Mouse (Mus musculus) ovary, adult 10 weeks (tissue): ENCODE data around the gene Tubb4a. TPM values are rescaled to one million over a fixed set of nuclear protein-coding genes. Genes with fewer than 3 reads are reported as not detected.

Source experiments
- polyA plus RNA-seq: library from polyadenylated mRNA; stranded (reverse); fragments of 350-450 nt; fragmentation: Illumina TruSeq; extraction: RNeasy Lipid Tissue Mini Kit (QIAGEN cat#74804); gene quantifications from one replicate; pipeline ENCODE4 v1.2.3, GENCODE M21; 2014

Tubb4a gene
- 0.66 TPM for polyA plus RNA-seq

GRCm38 (mm10) chr17:57087049-57087832 lies at the start of gene Tubb4a:
Tubb4a (minus strand) TSS chr17:57087782.

GRCm38 (mm10) chr17:57105181-57106034 lies 17.8 kb upstream of the Tubb4a start, which contains the start of gene Tnfsf9:
Tnfsf9 (plus strand) TSS chr17:57105325.

DNA sequence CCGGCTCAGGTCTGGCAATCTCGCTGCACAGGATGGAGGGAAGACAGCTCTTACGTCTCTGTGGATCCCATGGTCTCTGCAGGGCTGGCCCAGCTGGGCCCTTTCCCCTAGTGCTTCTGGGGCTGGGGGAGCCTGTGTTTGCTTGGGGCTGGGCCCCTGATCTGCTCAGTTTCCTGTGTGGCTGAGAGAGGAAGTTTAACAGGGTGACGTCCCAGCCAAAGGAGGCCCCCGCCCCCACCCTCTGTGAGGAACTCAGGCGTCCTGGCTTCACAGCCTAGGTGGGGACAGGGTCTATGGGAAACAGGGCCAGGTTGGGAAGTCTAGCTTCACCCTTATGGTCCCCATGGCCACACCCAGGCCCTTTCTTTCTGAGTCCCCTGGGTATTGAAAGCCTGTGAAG lies 9.2 kb downstream of the Tubb4a start, which contains the start of gene Dennd1c:
TSS of gene Dennd1c (minus strand) at position 179 of the 400 bp plus-strand sequence.

GRCm38 (mm10) chr17:57059486-57059977 lies 28.1 kb downstream of the Tubb4a start, which contains the start of gene Slc25a23:
Slc25a23 (minus strand) TSS chr17:57059863.

GRCm38 (mm10) chr17:57058891-57059485 lies 28.6 kb downstream of the Tubb4a start, which contains the start of gene Crb3:
Crb3 (plus strand) TSS chr17:57059105.

DNA sequence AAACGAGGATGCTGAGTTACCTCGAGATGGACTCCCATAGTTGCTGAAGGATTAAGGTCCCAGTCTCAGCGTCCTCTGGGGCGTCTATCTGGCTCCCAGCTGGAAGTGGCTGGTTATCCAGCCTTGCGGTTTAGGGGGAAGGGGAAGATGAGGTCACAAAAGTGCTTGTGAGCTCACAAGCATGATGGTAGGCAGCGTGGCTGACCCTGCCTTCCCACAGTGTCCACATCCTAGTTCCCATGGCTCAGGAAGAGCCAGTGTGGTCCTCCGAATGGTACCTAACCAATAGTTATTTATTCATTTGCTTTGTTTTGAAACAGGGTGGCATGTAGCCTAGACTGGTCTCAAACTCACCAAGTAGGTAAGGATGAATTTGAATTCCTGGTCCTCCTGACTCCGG lies 46.0 kb downstream of the Tubb4a start, which contains the start of gene Slc25a41:
TSS of gene Slc25a41 (minus strand) at position 101 of the 400 bp plus-strand sequence.

DNA sequence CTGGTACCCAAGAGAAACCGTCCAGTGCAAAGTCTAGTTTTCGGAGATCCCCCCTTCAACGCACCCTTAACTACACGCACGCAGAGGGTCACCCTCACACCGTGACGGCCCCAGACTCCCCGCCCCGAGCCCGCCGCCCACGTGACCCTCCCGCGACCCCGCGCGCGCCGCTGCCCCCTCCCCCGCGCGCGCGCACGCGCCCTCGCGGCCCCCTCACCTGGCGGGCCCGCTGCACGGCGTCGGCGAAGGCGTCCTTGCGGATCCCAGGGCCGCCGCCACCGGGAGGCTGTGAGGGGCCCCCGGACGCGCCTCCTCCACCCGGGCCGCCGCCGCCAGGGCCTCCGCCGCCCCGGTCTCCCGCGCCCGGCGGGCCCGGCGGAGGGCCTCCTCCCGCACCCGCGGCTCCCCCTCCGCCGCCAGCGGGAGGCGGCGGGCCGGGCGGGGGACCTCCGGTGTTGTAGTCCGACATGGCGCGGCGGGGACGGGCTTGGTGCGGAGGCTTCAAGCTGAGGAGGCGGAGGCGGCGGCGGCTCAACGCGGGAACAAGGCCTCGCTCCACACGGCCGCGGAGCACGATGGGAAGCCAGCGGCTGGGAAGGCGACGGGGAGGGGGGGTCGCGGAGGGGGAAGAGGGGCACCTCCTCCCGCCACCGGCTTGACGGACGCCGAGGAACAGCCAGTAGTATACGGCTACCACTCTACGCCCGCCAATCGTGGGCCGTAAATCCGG lies 56.5 kb downstream of the Tubb4a start, which contains the start of gene Khsrp:
TSS of gene Khsrp (minus strand) at position 592 of the 730 bp plus-strand sequence.

Other genes starting within 250 kb of the Tubb4a start
- gene Acsbg2, start 213.3 kb downstream of the Tubb4a start, polyA plus RNA-seq = not detected
- not detected for gene 1700061G19Rik, start 212.3 kb downstream of the Tubb4a start, polyA plus RNA-seq
- gene Mllt1, start 152.4 kb downstream of the Tubb4a start, polyA plus RNA-seq = 0.83 TPM
- gene Acer1, start 105.7 kb downstream of the Tubb4a start, polyA plus RNA-seq = not detected
- gene Clpp, start 97.5 kb downstream of the Tubb4a start, polyA plus RNA-seq = 1.4 TPM
- 1.5 TPM for gene Alkbh7, start 90.4 kb downstream of the Tubb4a start, polyA plus RNA-seq
- gene Pspn, start 87.8 kb downstream of the Tubb4a start, polyA plus RNA-seq = not detected
- gene Gtf2f1, start 76.5 kb downstream of the Tubb4a start, polyA plus RNA-seq = 3.4 TPM
- gene Gm17949, start 76.3 kb downstream of the Tubb4a start, polyA plus RNA-seq = not detected
- 12.5 TPM for gene Khsrp, start 56.3 kb downstream of the Tubb4a start, polyA plus RNA-seq
- not detected for gene Slc25a41, start 46.1 kb downstream of the Tubb4a start, polyA plus RNA-seq
- 1.6 TPM for gene Crb3, start 28.7 kb downstream of the Tubb4a start, polyA plus RNA-seq
- 16.6 TPM for gene Slc25a23, start 27.9 kb downstream of the Tubb4a start, polyA plus RNA-seq
- gene Dennd1c, start 9.3 kb downstream of the Tubb4a start, polyA plus RNA-seq = 1.6 TPM
- 1.3 TPM for gene Tnfsf9, start 17.5 kb upstream of the Tubb4a start, polyA plus RNA-seq
- not detected for gene Cd70, start 62.0 kb upstream of the Tubb4a start, polyA plus RNA-seq
- not detected for gene Tnfsf14, start 106.4 kb upstream of the Tubb4a start, polyA plus RNA-seq
- 151 TPM for gene C3, start 140.4 kb upstream of the Tubb4a start, polyA plus RNA-seq
- 1.1 TPM for gene Gpr108, start 160.7 kb upstream of the Tubb4a start, polyA plus RNA-seq
- gene Trip10, start 161.7 kb upstream of the Tubb4a start, polyA plus RNA-seq = 1.5 TPM
- gene Vav1, start 191.3 kb upstream of the Tubb4a start, polyA plus RNA-seq = 0.26 TPM